Mouse (Mus musculus) G1E (cell line): ENCODE measurements around the gene Olfr1438-ps1. TPM values are rescaled to one million over a fixed set of nuclear protein-coding genes. Genes with fewer than 3 reads are reported as not detected.
"Not testable (repeated sequence)": the region's sequence is repeated elsewhere in the genome, so short reads cannot be mapped to it uniquely, and the experiment has no call there.

Experiments used
- ATAC-seq: 2 replicates; pipeline ENCODE4 v1.8.0; 2016; ENCODE audit warnings: mild to moderate bottlenecking; ENCODE audit not compliant: insufficient number of reproducible peaks, poor library complexity, low FRiP score, severe bottlenecking; ENCODE audit errors: extremely low read depth
- DNase-seq: peaks from one replicate; pipeline ENCODE4 v3.0.0; 2012; ENCODE audit warnings: low spot score
- H3K27me3 ChIP-seq: 2 replicates; pipeline ENCODE4 v1.6.1; 2012; ENCODE audit warnings: mild to moderate bottlenecking, low read length, inconsistent platforms; ENCODE audit not compliant: insufficient read depth
- H3K36me3 ChIP-seq: replicated peaks from 2 replicates; pipeline ENCODE3; 2012; ENCODE audit warnings: mild to moderate bottlenecking, inconsistent platforms
- H3K4me1 ChIP-seq: 2 replicates; pipeline ENCODE4 v1.6.1; 2012; ENCODE audit warnings: low read depth, low read length, inconsistent platforms, mixed read lengths; ENCODE audit not compliant: insufficient read depth
- H3K4me3 ChIP-seq: 2 replicates; pipeline ENCODE4 v1.5.1; 2012; ENCODE audit warnings: low read depth, mild to moderate bottlenecking, inconsistent platforms, low read length, moderate library complexity, mixed read lengths
- H3K9me3 ChIP-seq: replicated peaks from 2 replicates; pipeline ENCODE4 v1.6.1; 2012; ENCODE audit warnings: inconsistent platforms
- CTCF ChIP-seq: IDR thresholded peaks from 2 replicates; pipeline ENCODE4 v1.5.1; 2012; ENCODE audit warnings: low read depth, low read length, inconsistent platforms, mixed read lengths
- GATA1 ChIP-seq: IDR thresholded peaks from 2 replicates; pipeline ENCODE4 v1.6.1; 2012; ENCODE audit warnings: borderline replicate concordance, low read length, inconsistent platforms, mixed read lengths
- GATA2 ChIP-seq: IDR thresholded peaks from 2 replicates; pipeline ENCODE4 v1.6.1; 2012; ENCODE audit warnings: low read depth, low read length, inconsistent platforms, borderline replicate concordance
- POLR2AphosphoS5 ChIP-seq: IDR thresholded peaks from 2 replicates; pipeline ENCODE4 v1.6.1; 2012; ENCODE audit warnings: low read depth, low read length, inconsistent platforms; ENCODE audit not compliant: insufficient replicate concordance
- TAL1 ChIP-seq: conservative IDR thresholded peaks from 2 replicates; pipeline ENCODE4 v1.6.1; 2012; ENCODE audit warnings: low read depth, low read length, inconsistent platforms, mixed read lengths
- polyA plus RNA-seq: library from polyadenylated mRNA; stranded (reverse); fragments of >175 nt; gene quantifications from 2 replicates; pipeline ENCODE4 v1.2.3, GENCODE M21; 2012
- total RNA-seq, 2 experiments: library from RNA; stranded (forward) in 1 of 2; stranded (reverse) in 1 of 2; fragments of 200-1000 nt in 1 of 2; fragments of >200 nt in 1 of 2; fragmentation: Nextera tagmentation in 1 of 2; gene quantifications; 2 replicates each; pipeline ENCODE4 v1.2.3; 2014 to 2017

The Olfr1438-ps1 gene
- total RNA-seq (2014; fragmentation: Nextera tagmentation) = not detected in 2 replicates
- total RNA-seq (2017) = 0.06 and 0.11 TPM in 2 replicates
- polyA plus RNA-seq = not detected in 2 replicates

GRCm38 (mm10) chr19:12335810-12336209 lies at the start of gene Olfr1438-ps1:
TSS of gene Olfr1438-ps1 (minus strand) at chr19:12335910.
- H3K9me3 ChIP-seq = no peaks in the 10 kb centered on the region
- H3K27me3 ChIP-seq = no peaks in the 10 kb centered on the region
- no peaks in the 10 kb centered on the region for H3K4me1 ChIP-seq
- TF ChIP-seq GATA2 = no peak
- TF ChIP-seq TAL1 = no peak
- TF ChIP-seq CTCF = no peak
- TF ChIP-seq POLR2AphosphoS5 = no peak
- TF ChIP-seq GATA1 = no peak
- no peak within 1 kb of the TSS for H3K4me3 ChIP-seq
- ATAC-seq = no peak
- DNase-seq = no peak
- H3K36me3 ChIP-seq = no peaks in the 10 kb centered on the region

- Histone ChIP-seq H3K36me3 (no peaks in the 10 kb centered on the region), H3K27me3 (no peaks in the 10 kb centered on the region), H3K4me3 (no peak overlapping the region), H3K9me3 (no peaks in the 10 kb centered on the region), H3K4me1 (no peaks in the 10 kb centered on the region)
- TF ChIP-seq GATA2 (no peak), GATA1 (no peak), CTCF (no peak), POLR2AphosphoS5 (no peak), TAL1 (no peak)
- ATAC-seq (no peak), DNase-seq (no peak)
Observed at GRCm38 (mm10) chr19:12374465-12375025, 38.8 kb upstream of the Olfr1438-ps1 start.

- H3K9me3 ChIP-seq = no peaks in the 10 kb centered on the region
- no peaks in the 10 kb centered on the region for H3K36me3 ChIP-seq
- no peaks in the 10 kb centered on the region for H3K4me1 ChIP-seq
- ATAC-seq = no peak
- H3K4me3 ChIP-seq = no peak overlapping the region
- no peak for TF ChIP-seq GATA1
- no peak for TF ChIP-seq CTCF
- TF ChIP-seq GATA2 = no peak
- no peak for TF ChIP-seq POLR2AphosphoS5
- no peak for TF ChIP-seq TAL1
- no peak for DNase-seq
- H3K27me3 ChIP-seq = no peaks in the 10 kb centered on the region
Observed at GRCm38 (mm10) chr19:12373004-12373403, 37.3 kb upstream of the Olfr1438-ps1 start.

GRCm38 (mm10) chr19:12325001-12325400 lies 10.7 kb downstream of the Olfr1438-ps1 start, which contains the start of gene Olfr1437:
TSS of gene Olfr1437 (minus strand) at chr19:12325101.
- H3K9me3 ChIP-seq = no peaks in the 10 kb centered on the region
- no peak for DNase-seq
- H3K27me3 ChIP-seq = no peaks in the 10 kb centered on the region
- H3K36me3 ChIP-seq = no peaks in the 10 kb centered on the region
- ATAC-seq = no peak
- no peak within 1 kb of the TSS for H3K4me3 ChIP-seq
- H3K4me1 ChIP-seq = no peaks in the 10 kb centered on the region
- TF ChIP-seq CTCF = no peak
- TF ChIP-seq GATA1 = no peak

- not testable (repeated sequence) for H3K4me1 ChIP-seq, H3K36me3 ChIP-seq, H3K4me3 ChIP-seq, DNase-seq, H3K27me3 ChIP-seq, H3K9me3 ChIP-seq, ATAC-seq
Observed at GRCm38 (mm10) chr19:12299030-12299429, 36.7 kb downstream of the Olfr1438-ps1 start, which contains the start of gene Olfr1436. TSS of gene Olfr1436 (minus strand) at chr19:12299130.

GRCm38 (mm10) chr19:12292979-12293378 lies 42.7 kb downstream of the Olfr1438-ps1 start:
- Histone ChIP-seq H3K27me3 (no peaks in the 10 kb centered on the region), H3K4me3 (no peak overlapping the region), H3K4me1 (no peaks in the 10 kb centered on the region), H3K9me3 (no peaks in the 10 kb centered on the region), H3K36me3 (no peaks in the 10 kb centered on the region)
- TF ChIP-seq GATA1 (no peak), TAL1 (no peak)
- DNase-seq (no peak), ATAC-seq (no peak)

- H3K9me3 ChIP-seq = no peaks in the 10 kb centered on the region
- no peak for DNase-seq
- H3K36me3 ChIP-seq = no peaks in the 10 kb centered on the region
- H3K27me3 ChIP-seq = no peaks in the 10 kb centered on the region
- no peaks in the 10 kb centered on the region for H3K4me1 ChIP-seq
- no peak for TF ChIP-seq POLR2AphosphoS5
- TF ChIP-seq CTCF = no peak
- TF ChIP-seq GATA1 = no peak
- TF ChIP-seq GATA2 = no peak
- no peak for TF ChIP-seq TAL1
- no peak within 1 kb of the TSS for H3K4me3 ChIP-seq
- ATAC-seq = no peak
Observed at GRCm38 (mm10) chr19:12279554-12279953, 56.2 kb downstream of the Olfr1438-ps1 start, which contains the start of gene Olfr1434. TSS of gene Olfr1434 (plus strand) at chr19:12279854.

Other genes with a start within 250 kb of the Olfr1438-ps1 start
- not detected in 2 replicates for gene Olfr1426, start 243.9 kb downstream of the Olfr1438-ps1 start, total RNA-seq (2014; fragmentation: Nextera tagmentation)
- 0.11 and 0.12 TPM in 2 replicates for gene Olfr1426, start 243.9 kb downstream of the Olfr1438-ps1 start, total RNA-seq (2017)
- not detected in 2 replicates for gene Olfr1426, start 243.9 kb downstream of the Olfr1438-ps1 start, polyA plus RNA-seq
- gene Olfr1427, start 232.6 kb downstream of the Olfr1438-ps1 start, total RNA-seq (2014; fragmentation: Nextera tagmentation) = not detected in 2 replicates
- gene Olfr1427, start 232.6 kb downstream of the Olfr1438-ps1 start, total RNA-seq (2017) = 0.05 TPM in 1 of 2 replicates, not detected in the other
- gene Olfr1427, start 232.6 kb downstream of the Olfr1438-ps1 start, polyA plus RNA-seq = not detected in 2 replicates
- gene Olfr1428, start 220.0 kb downstream of the Olfr1438-ps1 start, total RNA-seq (2014; fragmentation: Nextera tagmentation) = not detected in 2 replicates
- 0.12 and 0.22 TPM in 2 replicates for gene Olfr1428, start 220.0 kb downstream of the Olfr1438-ps1 start, total RNA-seq (2017)
- not detected in 2 replicates for gene Olfr1428, start 220.0 kb downstream of the Olfr1438-ps1 start, polyA plus RNA-seq
- not detected in 2 replicates for gene Olfr76, start 212.7 kb downstream of the Olfr1438-ps1 start, total RNA-seq (2014; fragmentation: Nextera tagmentation)
- gene Olfr76, start 212.7 kb downstream of the Olfr1438-ps1 start, total RNA-seq (2017) = 0.33 TPM in 1 of 2 replicates, not detected in the other
- gene Olfr76, start 212.7 kb downstream of the Olfr1438-ps1 start, polyA plus RNA-seq = not detected in 2 replicates
- gene Olfr1555-ps1, start 165.8 kb downstream of the Olfr1438-ps1 start, total RNA-seq (2014; fragmentation: Nextera tagmentation) = not detected in 2 replicates
- 0.11 TPM in 1 of 2 replicates, not detected in the other for gene Olfr1555-ps1, start 165.8 kb downstream of the Olfr1438-ps1 start, total RNA-seq (2017)
- not detected in 2 replicates for gene Olfr1555-ps1, start 165.8 kb downstream of the Olfr1438-ps1 start, polyA plus RNA-seq
- not detected in 2 replicates for gene Olfr1431, start 135.3 kb downstream of the Olfr1438-ps1 start, total RNA-seq (2014; fragmentation: Nextera tagmentation)
- gene Olfr1431, start 135.3 kb downstream of the Olfr1438-ps1 start, total RNA-seq (2017) = 0.12 and 0.16 TPM in 2 replicates
- gene Olfr1431, start 135.3 kb downstream of the Olfr1438-ps1 start, polyA plus RNA-seq = not detected in 2 replicates
- gene Olfr1432, start 103.3 kb downstream of the Olfr1438-ps1 start, total RNA-seq (2014; fragmentation: Nextera tagmentation) = not detected in 2 replicates
- 0.12 and 0.38 TPM in 2 replicates for gene Olfr1432, start 103.3 kb downstream of the Olfr1438-ps1 start, total RNA-seq (2017)
- not detected in 2 replicates for gene Olfr1432, start 103.3 kb downstream of the Olfr1438-ps1 start, polyA plus RNA-seq
- gene Olfr262, start 94.3 kb downstream of the Olfr1438-ps1 start, total RNA-seq (2014; fragmentation: Nextera tagmentation) = not detected in 2 replicates
- 0.11 TPM in 1 of 2 replicates, not detected in the other for gene Olfr262, start 94.3 kb downstream of the Olfr1438-ps1 start, total RNA-seq (2017)
- not detected in 2 replicates for gene Olfr262, start 94.3 kb downstream of the Olfr1438-ps1 start, polyA plus RNA-seq
- gene Olfr235, start 74.9 kb downstream of the Olfr1438-ps1 start, total RNA-seq (2014; fragmentation: Nextera tagmentation) = not detected in 2 replicates
- 0.06 and 0.22 TPM in 2 replicates for gene Olfr235, start 74.9 kb downstream of the Olfr1438-ps1 start, total RNA-seq (2017)
- gene Olfr235, start 74.9 kb downstream of the Olfr1438-ps1 start, polyA plus RNA-seq = not detected in 2 replicates
- not detected in 2 replicates for gene Olfr1434, start 56.1 kb downstream of the Olfr1438-ps1 start, total RNA-seq (2014; fragmentation: Nextera tagmentation)
- gene Olfr1434, start 56.1 kb downstream of the Olfr1438-ps1 start, total RNA-seq (2017) = 0.05 and 0.06 TPM in 2 replicates
- not detected in 2 replicates for gene Olfr1434, start 56.1 kb downstream of the Olfr1438-ps1 start, polyA plus RNA-seq
- not detected in 2 replicates for gene Olfr1436, start 36.8 kb downstream of the Olfr1438-ps1 start, total RNA-seq (2014; fragmentation: Nextera tagmentation)
- gene Olfr1436, start 36.8 kb downstream of the Olfr1438-ps1 start, total RNA-seq (2017) = 0.22 TPM in 1 of 2 replicates, not detected in the other
- not detected in 2 replicates for gene Olfr1436, start 36.8 kb downstream of the Olfr1438-ps1 start, polyA plus RNA-seq
- not detected in 2 replicates for gene Olfr1437, start 10.8 kb downstream of the Olfr1438-ps1 start, total RNA-seq (2014; fragmentation: Nextera tagmentation)
- gene Olfr1437, start 10.8 kb downstream of the Olfr1438-ps1 start, total RNA-seq (2017) = 0.17 and 0.27 TPM in 2 replicates
- not detected in 2 replicates for gene Olfr1437, start 10.8 kb downstream of the Olfr1438-ps1 start, polyA plus RNA-seq
- not detected in 2 replicates for gene Olfr1440, start 51.4 kb upstream of the Olfr1438-ps1 start, total RNA-seq (2014; fragmentation: Nextera tagmentation)
- 0.06 and 0.16 TPM in 2 replicates for gene Olfr1440, start 51.4 kb upstream of the Olfr1438-ps1 start, total RNA-seq (2017)
- not detected in 2 replicates for gene Olfr1440, start 51.4 kb upstream of the Olfr1438-ps1 start, polyA plus RNA-seq
- gene Olfr1441, start 81.5 kb upstream of the Olfr1438-ps1 start, total RNA-seq (2014; fragmentation: Nextera tagmentation) = not detected in 2 replicates
- gene Olfr1441, start 81.5 kb upstream of the Olfr1438-ps1 start, total RNA-seq (2017) = 0.11 and 0.12 TPM in 2 replicates
- gene Olfr1441, start 81.5 kb upstream of the Olfr1438-ps1 start, polyA plus RNA-seq = not detected in 2 replicates
- gene Pfpl, start 92.0 kb upstream of the Olfr1438-ps1 start, total RNA-seq (2014; fragmentation: Nextera tagmentation) = not detected in 2 replicates
- 0.06 and 0.11 TPM in 2 replicates for gene Pfpl, start 92.0 kb upstream of the Olfr1438-ps1 start, total RNA-seq (2017)
- not detected in 2 replicates for gene Pfpl, start 92.0 kb upstream of the Olfr1438-ps1 start, polyA plus RNA-seq
- not detected in 2 replicates for gene Mpeg1, start 124.9 kb upstream of the Olfr1438-ps1 start, total RNA-seq (2014; fragmentation: Nextera tagmentation)
- 0.06 and 0.22 TPM in 2 replicates for gene Mpeg1, start 124.9 kb upstream of the Olfr1438-ps1 start, total RNA-seq (2017)
- not detected in 2 replicates for gene Mpeg1, start 124.9 kb upstream of the Olfr1438-ps1 start, polyA plus RNA-seq
- not detected in 2 replicates for gene Dtx4, start 165.5 kb upstream of the Olfr1438-ps1 start, total RNA-seq (2014; fragmentation: Nextera tagmentation)
- 0.06 and 0.27 TPM in 2 replicates for gene Dtx4, start 165.5 kb upstream of the Olfr1438-ps1 start, total RNA-seq (2017)
- not detected in 2 replicates for gene Dtx4, start 165.5 kb upstream of the Olfr1438-ps1 start, polyA plus RNA-seq
- gene Fam111a, start 209.8 kb upstream of the Olfr1438-ps1 start, total RNA-seq (2014; fragmentation: Nextera tagmentation) = 45.3 TPM in 1 of 2 replicates, not detected in the other
- gene Fam111a, start 209.8 kb upstream of the Olfr1438-ps1 start, total RNA-seq (2017) = 1.2 and 1.9 TPM in 2 replicates
- 0.02 TPM in 1 of 2 replicates, not detected in the other for gene Fam111a, start 209.8 kb upstream of the Olfr1438-ps1 start, polyA plus RNA-seq